Mouse (Mus musculus) left cerebral cortex, adult 9 months (tissue): ENCODE measurements at regions not wholly inside any gene's neighbourhood (a gene's known extent, or its start where the extent isn't known, plus 50 kb on each side); places are given as distances from the start of the nearest gene placed in this dataset.

ENCODE experiments used
- DNase-seq, 2 experiments: peaks; one replicate each; pipeline ENCODE4 v3.0.0; 2022; ENCODE audit warnings: low spot score in 2 of 2

GRCm38 (mm10) chr3:58146108-58146507, 268.4 kb upstream of the Tsc22d2 start:
- no peak for DNase-seq

- no peak for DNase-seq
Measured at GRCm38 (mm10) chr3:58146762-58147161, 267.8 kb upstream of the Tsc22d2 start.

- DNase-seq, result peak; percentile 36 to 41
Measured at GRCm38 (mm10) chr3:58153141-58153540, 261.4 kb upstream of the Tsc22d2 start.

GRCm38 (mm10) chr3:58153874-58154756, 260.4 kb upstream of the Tsc22d2 start:
- no peak for DNase-seq

- DNase-seq, result peak in 1 of 2 experiments; percentile 54
Measured at GRCm38 (mm10) chr3:58159384-58159783, 255.1 kb upstream of the Tsc22d2 start.

GRCm38 (mm10) chr3:58162238-58162637, 252.3 kb upstream of the Tsc22d2 start:
- DNase-seq, result no peak

GRCm38 (mm10) chr3:58163806-58164205, 250.7 kb upstream of the Tsc22d2 start:
- peak in 1 of 2 experiments; percentile 83 for DNase-seq

- DNase-seq, result no peak
Measured at GRCm38 (mm10) chr3:58166628-58167027, 247.9 kb upstream of the Tsc22d2 start.

GRCm38 (mm10) chr3:58167121-58167520, 247.4 kb upstream of the Tsc22d2 start:
- DNase-seq, result no peak

GRCm38 (mm10) chr3:58167761-58168290, 246.7 kb upstream of the Tsc22d2 start:
- DNase-seq, result no peak

- peak in 1 of 2 experiments; percentile 36 for DNase-seq
Measured at GRCm38 (mm10) chr3:58168522-58169185, 245.9 kb upstream of the Tsc22d2 start.

GRCm38 (mm10) chr3:58169786-58170185, 244.7 kb upstream of the Tsc22d2 start:
- no peak for DNase-seq

GRCm38 (mm10) chr3:58172096-58172495, 242.4 kb upstream of the Tsc22d2 start:
- DNase-seq, result no peak

GRCm38 (mm10) chr3:58173821-58174220, 240.7 kb upstream of the Tsc22d2 start:
- no peak for DNase-seq

- DNase-seq, result no peak
Measured at GRCm38 (mm10) chr3:58181715-58182114, 232.8 kb upstream of the Tsc22d2 start.

- no peak for DNase-seq
Measured at GRCm38 (mm10) chr3:58182299-58182698, 232.2 kb upstream of the Tsc22d2 start.

GRCm38 (mm10) chr3:58183279-58183678, 231.2 kb upstream of the Tsc22d2 start:
- DNase-seq, result no peak

GRCm38 (mm10) chr3:58200462-58200861, 214.1 kb upstream of the Tsc22d2 start:
- DNase-seq, result peak in 1 of 2 experiments; percentile 3

- DNase-seq, result no peak
Measured at GRCm38 (mm10) chr3:58202816-58203215, 211.7 kb upstream of the Tsc22d2 start.

GRCm38 (mm10) chr3:58203806-58204205, 210.7 kb upstream of the Tsc22d2 start:
- DNase-seq, result no peak

GRCm38 (mm10) chr3:58205526-58205925, 209.0 kb upstream of the Tsc22d2 start:
- no peak for DNase-seq

GRCm38 (mm10) chr3:58206776-58207398, 207.6 kb upstream of the Tsc22d2 start:
- no peak for DNase-seq
